Mouse (Mus musculus) cerebellum, adult 2 months (tissue): ENCODE measurements around the gene Nxn.

Experiments used
- CTCF ChIP-seq: fragments of 200-500 bp; IDR thresholded peaks from 2 replicates; pipeline ENCODE4 v1.5.1; 2011; ENCODE audit warnings: low read depth, mild to moderate bottlenecking, control low read depth, low read length, moderate library complexity, borderline replicate concordance; ENCODE audit not compliant: insufficient read depth
- POLR2A ChIP-seq: fragments of 200-500 bp; IDR thresholded peaks from 2 replicates; pipeline ENCODE4 v1.6.1; 2011; ENCODE audit warnings: low read length, control low read depth, borderline replicate concordance; ENCODE audit not compliant: insufficient read depth

GRCm38 (mm10) chr11:76326051-76326450 lies 72.9 kb downstream of the Nxn start:
- TF ChIP-seq CTCF, result no peak
- no peak for TF ChIP-seq POLR2A
